Mouse (Mus musculus) B cell, adult (primary cell): ENCODE results near the gene Olfr370. TPM values are rescaled to one million over a fixed set of nuclear protein-coding genes. Genes with fewer than 3 reads are reported as not detected.

ENCODE experiments used
- total RNA-seq: library from RNA; stranded (reverse); gene quantifications from 4 replicates; pipeline ENCODE4 v1.2.4, GENCODE M21; 2023; ENCODE audit not compliant: inconsistent age

Gene Olfr370
- total RNA-seq: not detected in 4 replicates

DNA sequence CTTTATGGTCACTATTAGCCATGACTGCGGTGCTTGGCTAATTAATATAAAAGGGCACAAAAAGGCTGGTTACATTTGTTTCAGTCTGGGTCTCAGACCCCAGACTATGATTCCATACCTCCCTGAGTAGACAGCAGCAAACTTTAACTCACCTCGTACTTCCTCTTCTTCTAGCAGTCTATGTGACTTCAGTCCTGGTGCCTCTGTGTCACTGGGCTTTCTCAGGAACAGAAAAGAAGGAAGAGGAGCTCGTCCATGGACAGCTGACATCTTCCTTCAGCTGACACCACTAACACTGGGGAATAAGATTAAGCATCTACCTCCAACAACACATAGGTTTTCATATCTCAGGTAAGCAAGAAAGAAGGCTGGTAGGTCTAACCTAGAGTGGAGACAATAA lies at the start of gene Olfr370:
Gene Olfr370 (plus strand): TSS at position 45 of the 400 bp plus-strand sequence.

DNA sequence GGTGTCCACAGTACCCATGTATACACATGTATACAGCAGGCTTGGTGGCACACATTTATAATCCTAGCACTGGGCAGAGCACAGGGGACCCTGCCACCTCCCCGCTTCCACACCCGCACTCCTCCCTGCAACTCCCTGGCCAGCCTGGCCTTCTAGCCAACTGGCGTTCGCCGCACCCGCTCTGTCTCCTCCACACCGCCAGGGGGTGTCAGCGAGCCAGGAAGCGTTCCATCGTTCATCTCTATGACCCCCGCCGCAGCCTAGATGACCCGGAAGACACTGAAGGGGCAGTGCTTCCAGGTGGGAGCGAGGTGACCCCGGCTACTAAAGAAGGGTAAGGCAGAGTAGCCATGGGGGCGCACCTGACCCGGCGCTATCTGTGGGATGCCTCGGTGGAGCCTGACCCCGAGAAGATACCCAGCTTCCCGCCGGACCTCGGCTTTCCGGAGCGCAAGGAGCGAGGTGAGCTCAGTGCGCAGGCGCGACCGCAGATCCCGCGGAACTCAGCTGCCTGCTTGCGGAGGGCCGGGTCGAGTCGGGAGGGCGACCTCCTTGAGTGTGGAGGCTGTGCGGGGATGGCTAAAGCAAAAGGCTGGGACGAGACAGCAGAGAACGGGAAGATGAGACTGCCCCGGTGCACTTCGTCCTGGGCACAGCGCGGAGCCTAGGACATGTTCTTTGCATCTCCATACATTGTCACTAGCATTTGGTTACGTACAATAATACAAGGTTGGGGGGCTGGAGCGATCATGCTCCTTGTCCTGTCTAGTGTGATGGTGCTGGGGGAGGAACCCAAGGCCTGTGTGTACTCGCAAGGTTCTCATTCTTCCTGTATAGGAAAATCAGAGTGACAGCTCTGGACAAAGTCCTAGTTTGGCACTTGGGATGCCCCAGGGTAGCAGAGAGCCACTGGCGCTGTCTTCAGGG lies 31.2 kb downstream of the Olfr370 start, which contains the start of gene Ndufb7:
Gene Ndufb7 (plus strand): TSS at position 203 of the 927 bp plus-strand sequence.

Other genes starting within 250 kb of the Olfr370 start
- gene Ucp1, start 245.4 kb upstream of the Olfr370 start, total RNA-seq: not detected in 4 replicates
- gene Elmod2, start 203.3 kb upstream of the Olfr370 start, total RNA-seq: 10.8 to 16.8 TPM (median 13.8 TPM) in 4 replicates
- gene Mgat4d, start 187.3 kb upstream of the Olfr370 start, total RNA-seq: not detected in 4 replicates
- gene Clgn, start 145.9 kb upstream of the Olfr370 start, total RNA-seq: not detected in 4 replicates
- gene Scoc, start 77.4 kb upstream of the Olfr370 start, total RNA-seq: 16.4 to 22.8 TPM (median 21.1 TPM) in 4 replicates
- 78.6 to 95.9 TPM (median 83.3 TPM) in 4 replicates for gene Ndufb7, start 30.9 kb downstream of the Olfr370 start, total RNA-seq
- gene Tecr, start 72.2 kb downstream of the Olfr370 start, total RNA-seq: 184 to 225 TPM (median 220 TPM) in 4 replicates
- gene Dnajb1, start 72.4 kb downstream of the Olfr370 start, total RNA-seq: 88.1 to 108 TPM (median 91.7 TPM) in 4 replicates
- gene Gipc1, start 116.9 kb downstream of the Olfr370 start, total RNA-seq: 24.5 to 29.6 TPM (median 27.1 TPM) in 4 replicates
- 0.35 to 0.77 TPM (median 0.50 TPM) in 4 replicates for gene Ptger1, start 130.9 kb downstream of the Olfr370 start, total RNA-seq
- gene Pkn1, start 163.4 kb downstream of the Olfr370 start, total RNA-seq: 340 to 352 TPM (median 342 TPM) in 4 replicates
- 98.5 to 114 TPM (median 103 TPM) in 4 replicates for gene Ddx39, start 179.4 kb downstream of the Olfr370 start, total RNA-seq
- gene Adgre5, start 205.5 kb downstream of the Olfr370 start, total RNA-seq: 830 to 1,032 TPM (median 998 TPM) in 4 replicates